Mouse (Mus musculus): Measurements from ENCODE around the gene Cdk5r2. TPM values are rescaled to one million over a fixed set of nuclear protein-coding genes. Genes with fewer than 3 reads are reported as not detected.

Gene Cdk5r2
- polyA plus RNA-seq, 1 experiment = 0.28 TPM

GRCm38 (mm10) chr1:74846341-74846740 lies 8.4 kb upstream of the Cdk5r2 start:
- Histone ChIP-seq H3K4me1 (ENCODE audit: control insufficient read depth, insufficient read depth, low read length) (no peaks in the 10 kb centered on the region), H3K27me3 (ENCODE audit: control insufficient read depth, insufficient read depth, low read length, poor library complexity, severe bottlenecking) (no peaks in the 10 kb centered on the region), H3K27ac (ENCODE audit: insufficient read depth, low read length) (no peak overlapping the region), H3K4me3 (ENCODE audit: low read depth, low read length) (no peak overlapping the region), H3K9me3 (replicated peaks; ENCODE audit: control insufficient read depth, insufficient read depth, low read length, poor library complexity, severe bottlenecking) (no peaks in the 10 kb centered on the region), H3K9ac (ENCODE audit: low read depth, poor library complexity, severe bottlenecking) (no peak overlapping the region), H3K36me3 (ENCODE audit: control insufficient read depth, insufficient read depth, low read length, poor library complexity, severe bottlenecking) (no peaks in the 10 kb centered on the region)
- TF ChIP-seq CTCF (IDR thresholded peaks at IDR 0.05; ENCODE audit: low read depth, low read length) (no peak), POLR2A (IDR thresholded peaks at IDR 0.05; ENCODE audit: insufficient read depth, low read length) (no peak), EP300 (IDR thresholded peaks at IDR 0.05; ENCODE audit: insufficient read depth, low read depth, low read length) (no peak)

GRCm38 (mm10) chr1:74848946-74849345 lies 5.8 kb upstream of the Cdk5r2 start:
- no peaks in the 10 kb centered on the region for H3K36me3 ChIP-seq (ENCODE audit: control insufficient read depth, insufficient read depth, low read length, poor library complexity, severe bottlenecking)
- no peak for TF ChIP-seq EP300 (IDR thresholded peaks at IDR 0.05; ENCODE audit: insufficient read depth, low read depth, low read length)
- no peak for TF ChIP-seq CTCF (IDR thresholded peaks at IDR 0.05; ENCODE audit: low read depth, low read length)
- TF ChIP-seq POLR2A (IDR thresholded peaks at IDR 0.05; ENCODE audit: insufficient read depth, low read length) = no peak
- no peak overlapping the region for H3K9ac ChIP-seq (ENCODE audit: low read depth, poor library complexity, severe bottlenecking)
- H3K4me1 ChIP-seq (ENCODE audit: control insufficient read depth, insufficient read depth, low read length) = no peaks in the 10 kb centered on the region
- no peaks in the 10 kb centered on the region for H3K27me3 ChIP-seq (ENCODE audit: control insufficient read depth, insufficient read depth, low read length, poor library complexity, severe bottlenecking)
- H3K9me3 ChIP-seq (replicated peaks; ENCODE audit: control insufficient read depth, insufficient read depth, low read length, poor library complexity, severe bottlenecking) = no peaks in the 10 kb centered on the region
- no peak overlapping the region for H3K27ac ChIP-seq (ENCODE audit: insufficient read depth, low read length)
- no peak overlapping the region for H3K4me3 ChIP-seq (ENCODE audit: low read depth, low read length)

GRCm38 (mm10) chr1:74850251-74850650 lies 4.5 kb upstream of the Cdk5r2 start:
- TF ChIP-seq CTCF (IDR thresholded peaks at IDR 0.05; ENCODE audit: low read depth, low read length) (no peak), POLR2A (IDR thresholded peaks at IDR 0.05; ENCODE audit: insufficient read depth, low read length) (no peak), EP300 (IDR thresholded peaks at IDR 0.05; ENCODE audit: insufficient read depth, low read depth, low read length) (no peak)
- H3K36me3 ChIP-seq (ENCODE audit: control insufficient read depth, insufficient read depth, low read length, poor library complexity, severe bottlenecking) = no peaks in the 10 kb centered on the region
- peaks cover 4% of the 10 kb centered on the region for H3K27me3 ChIP-seq (ENCODE audit: control insufficient read depth, insufficient read depth, low read length, poor library complexity, severe bottlenecking)
- no peaks in the 10 kb centered on the region for H3K9me3 ChIP-seq (replicated peaks; ENCODE audit: control insufficient read depth, insufficient read depth, low read length, poor library complexity, severe bottlenecking)
- H3K9ac ChIP-seq (ENCODE audit: low read depth, poor library complexity, severe bottlenecking) = no peak overlapping the region
- H3K4me1 ChIP-seq (ENCODE audit: control insufficient read depth, insufficient read depth, low read length) = no peaks in the 10 kb centered on the region
- H3K27ac ChIP-seq (ENCODE audit: insufficient read depth, low read length) = no peak overlapping the region
- H3K4me3 ChIP-seq (ENCODE audit: low read depth, low read length) = no peak overlapping the region

GRCm38 (mm10) chr1:74851001-74851775 lies 3.5 kb upstream of the Cdk5r2 start:
- no peaks in the 10 kb centered on the region for H3K9me3 ChIP-seq (replicated peaks; ENCODE audit: control insufficient read depth, insufficient read depth, low read length, poor library complexity, severe bottlenecking)
- peaks cover 10% of the 10 kb centered on the region for H3K27me3 ChIP-seq (ENCODE audit: control insufficient read depth, insufficient read depth, low read length, poor library complexity, severe bottlenecking)
- no peak overlapping the region for H3K9ac ChIP-seq (ENCODE audit: low read depth, poor library complexity, severe bottlenecking)
- TF ChIP-seq CTCF (IDR thresholded peaks at IDR 0.05; ENCODE audit: low read depth, low read length) (no peak), EP300 (IDR thresholded peaks at IDR 0.05; ENCODE audit: insufficient read depth, low read depth, low read length) (peak; percentile 76)
- H3K36me3 ChIP-seq (ENCODE audit: control insufficient read depth, insufficient read depth, low read length, poor library complexity, severe bottlenecking) = no peaks in the 10 kb centered on the region
- no peak overlapping the region for H3K4me3 ChIP-seq (ENCODE audit: low read depth, low read length)
- H3K27ac ChIP-seq (ENCODE audit: insufficient read depth, low read length) = peak overlapping the region; percentile 39
- H3K4me1 ChIP-seq (ENCODE audit: control insufficient read depth, insufficient read depth, low read length) = no peaks in the 10 kb centered on the region

- Histone ChIP-seq H3K4me3 (ENCODE audit: low read depth, low read length) (peak overlapping the region; percentile 69), H3K27me3 (ENCODE audit: control insufficient read depth, insufficient read depth, low read length, poor library complexity, severe bottlenecking) (peaks cover 15% of the 10 kb centered on the region), H3K27ac (ENCODE audit: insufficient read depth, low read length) (no peak overlapping the region), H3K9me3 (replicated peaks; ENCODE audit: control insufficient read depth, insufficient read depth, low read length, poor library complexity, severe bottlenecking) (no peaks in the 10 kb centered on the region), H3K36me3 (ENCODE audit: control insufficient read depth, insufficient read depth, low read length, poor library complexity, severe bottlenecking) (no peaks in the 10 kb centered on the region), H3K4me1 (ENCODE audit: control insufficient read depth, insufficient read depth, low read length) (peaks cover 5% of the 10 kb centered on the region), H3K9ac (ENCODE audit: low read depth, poor library complexity, severe bottlenecking) (peak overlapping the region; percentile 69)
- no peak for TF ChIP-seq POLR2A (IDR thresholded peaks at IDR 0.05; ENCODE audit: insufficient read depth, low read length)
- no peak for TF ChIP-seq CTCF (IDR thresholded peaks at IDR 0.05; ENCODE audit: low read depth, low read length)
- no peak for TF ChIP-seq EP300 (IDR thresholded peaks at IDR 0.05; ENCODE audit: insufficient read depth, low read depth, low read length)
These were observed 422 bp downstream of the Cdk5r2 start for GRCm38 (mm10) chr1:74855156-74855555.

GRCm38 (mm10) chr1:74855651-74856438 lies 1.1 kb downstream of the Cdk5r2 start:
- Histone ChIP-seq H3K27me3 (ENCODE audit: control insufficient read depth, insufficient read depth, low read length, poor library complexity, severe bottlenecking) (peaks cover 15% of the 10 kb centered on the region), H3K9me3 (replicated peaks; ENCODE audit: control insufficient read depth, insufficient read depth, low read length, poor library complexity, severe bottlenecking) (no peaks in the 10 kb centered on the region), H3K36me3 (ENCODE audit: control insufficient read depth, insufficient read depth, low read length, poor library complexity, severe bottlenecking) (no peaks in the 10 kb centered on the region), H3K27ac (ENCODE audit: insufficient read depth, low read length) (no peak overlapping the region), H3K4me3 (ENCODE audit: low read depth, low read length) (peak overlapping the region; percentile 45), H3K9ac (ENCODE audit: low read depth, poor library complexity, severe bottlenecking) (peak overlapping the region; percentile 69), H3K4me1 (ENCODE audit: control insufficient read depth, insufficient read depth, low read length) (peaks cover 5% of the 10 kb centered on the region)
- no peak for TF ChIP-seq EP300 (IDR thresholded peaks at IDR 0.05; ENCODE audit: insufficient read depth, low read depth, low read length)
